Comparison of ENCODE assay signal across 10 mouse cellular contexts in genomic region chr10:12919287-12919686, GRCm38 (mm10). TPM values are rescaled to one million over a fixed set of nuclear protein-coding genes. Genes with fewer than 3 reads are reported as not detected.
DNase-seq lines count a peak whose midpoint lies in the region; ATAC-seq lines count a peak whose summit lies in the region.
"Had no signal": no experiment of that assay in that cellular context is flagged by ENCODE, and none has a peak within 500 bp of the region (broad histone marks: within the 10 kb centered on the region; RNA-seq: fewer than 3 reads in every experiment).

No protein-coding gene starts in this region.

- peaks cover 3% of the 10 kb centered on the region; the same call in 1 of the 2 replicates for H3K4me1 ChIP-seq in embryonic facial prominence, embryonic 14.5 days (ENCODE audit: control insufficient read depth, insufficient read depth, low read length)
- H3K4me1 ChIP-seq in kidney, embryonic 16.5 days (ENCODE audit: insufficient read depth, low read length): peaks cover 18% of the 10 kb centered on the region
- peaks cover 33% of the 10 kb centered on the region for H3K4me1 ChIP-seq in megakaryocyte, embryonic 14.5 days

- no peak for ATAC-seq in embryonic facial prominence, embryonic 14.5 days (ENCODE audit: low read depth)
- peak; percentile 50 for ATAC-seq in kidney, embryonic 16.5 days (ENCODE audit: low FRiP score, low TSS enrichment)

- H3K27ac ChIP-seq in embryonic facial prominence, embryonic 14.5 days (replicated peaks; ENCODE audit: low read depth, low read length): no peak overlapping the region
- no peak overlapping the region for H3K27ac ChIP-seq in kidney, embryonic 16.5 days (ENCODE audit: low read length)
- H3K27ac ChIP-seq: limb, embryonic 15.5 days had no signal

- no peaks in the 10 kb centered on the region for H3K36me3 ChIP-seq in embryonic facial prominence, embryonic 14.5 days (ENCODE audit: control insufficient read depth, insufficient read depth, low read length)
- H3K36me3 ChIP-seq in kidney, embryonic 16.5 days (ENCODE audit: insufficient read depth, low read length): no peaks in the 10 kb centered on the region
- H3K36me3 ChIP-seq in megakaryocyte, embryonic 14.5 days (replicated peaks; ENCODE audit: low read length): peaks cover 4% of the 10 kb centered on the region
- H3K36me3 ChIP-seq: limb, embryonic 15.5 days had no signal

- WGBS in embryonic facial prominence, embryonic 14.5 days: 44% methylated on average over 5 of the region's 5 CpGs
- 46% methylated on average over 5 of the region's 5 CpGs for WGBS in kidney, embryonic 16.5 days

- H3K9ac ChIP-seq in embryonic facial prominence, embryonic 14.5 days (ENCODE audit: low read depth, low read length): no peak overlapping the region
- no peak overlapping the region for H3K9ac ChIP-seq in kidney, embryonic 16.5 days (replicated peaks; ENCODE audit: low read length)
- H3K9ac ChIP-seq: limb, embryonic 15.5 days had no signal

- H3K4me3 ChIP-seq in embryonic facial prominence, embryonic 14.5 days (ENCODE audit: low read depth, low read length): no peak overlapping the region
- H3K4me3 ChIP-seq in kidney, embryonic 16.5 days (ENCODE audit: low read length): no peak overlapping the region
- peak overlapping the region; percentile 62 for H3K4me3 ChIP-seq in megakaryocyte, embryonic 14.5 days (replicated peaks)
- H3K4me3 ChIP-seq: erythroblast, embryonic 14.5 days; limb, embryonic 15.5 days had no signal

- DNase-seq in cerebellum, postnatal 10 days: peak; percentile 47 to 56
- no peak for DNase-seq in cerebellum, postnatal 4 days (ENCODE audit: low spot score in 2 of 2)
- peak; percentile 28 for DNase-seq in A20 (ENCODE audit: low read depth, low spot score)
- DNase-seq in embryonic facial prominence, embryonic 14.5 days (ENCODE audit: low spot score): peak; percentile 60
- no peak for DNase-seq in ovary, postnatal 36 days (ENCODE audit: low spot score)
- DNase-seq in c-Kit-positive CD71-positive TER-119-positive erythroid progenitor cells, embryonic 14.5 days (ENCODE audit: low spot score): no peak

- H3K27me3 ChIP-seq in embryonic facial prominence, embryonic 14.5 days (replicated peaks; ENCODE audit: control insufficient read depth, insufficient read depth, low read length): no peaks in the 10 kb centered on the region
- H3K27me3 ChIP-seq in kidney, embryonic 16.5 days (ENCODE audit: insufficient read depth, low read length): no peaks in the 10 kb centered on the region
- no peaks in the 10 kb centered on the region for H3K27me3 ChIP-seq in megakaryocyte, embryonic 14.5 days (replicated peaks)
- H3K27me3 ChIP-seq: limb, embryonic 15.5 days had no signal

- H3K9me3 ChIP-seq in embryonic facial prominence, embryonic 14.5 days (ENCODE audit: control insufficient read depth, low read length): no peaks in the 10 kb centered on the region
- H3K9me3 ChIP-seq in kidney, embryonic 16.5 days (ENCODE audit: low read length): no peaks in the 10 kb centered on the region
- H3K9me3 ChIP-seq in megakaryocyte, embryonic 14.5 days: no peaks in the 10 kb centered on the region
- H3K9me3 ChIP-seq: limb, embryonic 15.5 days had no signal

- no peak overlapping the region for H3K4me2 ChIP-seq in embryonic facial prominence, embryonic 14.5 days (ENCODE audit: low read depth, low read length)
- H3K4me2 ChIP-seq in kidney, embryonic 16.5 days (replicated peaks; ENCODE audit: low read depth, low read length): no peak overlapping the region
- H3K4me2 ChIP-seq: limb, embryonic 15.5 days had no signal

RNA-seq across cellular contexts. Expression of gene Stx11, which starts 44.8 kb away (rescaled TPM):
- polyA plus RNA-seq in embryonic facial prominence, embryonic 14.5 days (2014; fragmentation: Nextera tagmentation; extraction: Ambion mirVana): 3.8 and 5.4 TPM in 2 replicates
- 2.3 and 2.4 TPM in 2 replicates for polyA plus RNA-seq in kidney, embryonic 16.5 days (2015; fragmentation: Nextera tagmentation; extraction: Ambion mirVana)
- polyA plus RNA-seq in megakaryocyte, embryonic 14.5 days (2012; ENCODE audit: insufficient read depth, low replicate concordance): 35.2 and 81.5 TPM in 2 replicates

RNA-seq across cellular contexts. Expression of gene Utrn, which starts 50.1 kb away (rescaled TPM):
- polyA plus RNA-seq in embryonic facial prominence, embryonic 14.5 days (2014; fragmentation: Nextera tagmentation; extraction: Ambion mirVana): 69.2 and 73.3 TPM in 2 replicates
- polyA plus RNA-seq in kidney, embryonic 16.5 days (2015; fragmentation: Nextera tagmentation; extraction: Ambion mirVana): 76.0 and 88.1 TPM in 2 replicates
- polyA plus RNA-seq in megakaryocyte, embryonic 14.5 days (2012; ENCODE audit: insufficient read depth, low replicate concordance): 0.64 and 6.1 TPM in 2 replicates

Comparison
In these comparisons a context has a peak if more than half of its experiments do, and no peak if none do; other contexts are left out.
1. DNase-seq: peak in cerebellum, postnatal 10 days (2 of 2), A20 (single experiment) and embryonic facial prominence, embryonic 14.5 days (single experiment); none in cerebellum, postnatal 4 days (0 of 2), ovary, postnatal 36 days (single experiment) and c-Kit-positive CD71-positive TER-119-positive erythroid progenitor cells, embryonic 14.5 days (single experiment).